Mouse (Mus musculus): ENCODE data around the gene Ppp1r35. TPM values are rescaled to one million over a fixed set of nuclear protein-coding genes. Genes with fewer than 3 reads are reported as not detected.

Ppp1r35 gene
- total RNA-seq, 2 experiments from 2014 or later = 23.5 to 28.6 TPM

GRCm38 (mm10) chr5:137777267-137777845, 1.3 kb upstream of the Ppp1r35 start:
- intact Hi-C loops (cut with DNase I) = loop anchor here (10.0 kb wide), 1 partner anchor 443 kb away; the partner anchor contains the start of gene Slc12a9
- no peak for DNase-seq (ENCODE audit: low spot score in 2 of 2)

- no peak for DNase-seq (ENCODE audit: low spot score in 2 of 2)
- intact Hi-C loops (cut with DNase I) = loop anchor here (10.0 kb wide), 1 partner anchor 444 kb away; the partner anchor contains the start of gene Slc12a9
Measured at GRCm38 (mm10) chr5:137779053-137779933, 644 bp downstream of the Ppp1r35 start.

GRCm38 (mm10) chr5:137781661-137782060, 3.0 kb downstream of the Ppp1r35 start:
- no peak for DNase-seq (ENCODE audit: low spot score in 2 of 2)
- intact Hi-C loops (cut with DNase I) = no loop called here

GRCm38 (mm10) chr5:137782776-137783522, 4.3 kb downstream of the Ppp1r35 start:
- intact Hi-C loops (cut with DNase I) = no loop called here
- no peak for DNase-seq (ENCODE audit: low spot score in 2 of 2)

- intact Hi-C loops (cut with DNase I) = no loop called here
- DNase-seq (ENCODE audit: low spot score in 2 of 2) = no peak
Measured at GRCm38 (mm10) chr5:137783901-137784540, 5.4 kb downstream of the Ppp1r35 start.

- DNase-seq (ENCODE audit: low spot score in 2 of 2) = no peak
- intact Hi-C loops (cut with DNase I) = no loop called here
Measured at GRCm38 (mm10) chr5:137784546-137784945, 5.9 kb downstream of the Ppp1r35 start.

- intact Hi-C loops (cut with DNase I) = no loop called here
Measured at GRCm38 (mm10) chr5:137785164-137786031, 6.7 kb downstream of the Ppp1r35 start.

GRCm38 (mm10) chr5:137786109-137786942, 7.7 kb downstream of the Ppp1r35 start:
- peak; percentile 99 for DNase-seq (ENCODE audit: low spot score in 2 of 2)
- intact Hi-C loops (cut with DNase I) = no loop called here

More at GRCm38 (mm10) chr5:137785164-137786031, 6.7 kb downstream of the Ppp1r35 start:
- DNase-seq (ENCODE audit: low spot score in 2 of 2) = peak; percentile 25 to 41

GRCm38 (mm10) chr5:137787151-137787928, 8.7 kb downstream of the Ppp1r35 start, which contains the start of the genes Mepce and Zcwpw1:
Gene Mepce (minus strand): TSS chr5:137787655.
Gene Zcwpw1 (plus strand): TSS chr5:137787798.
- DNase-seq (ENCODE audit: low spot score in 2 of 2) = peak; percentile 95 to 96
- intact Hi-C loops (cut with DNase I) = loop anchor here (1.0 kb wide), 2 partner anchors 186 to 374 kb away; partner anchors contain the start of genes Cops6 and Mospd3

- no peak for DNase-seq (ENCODE audit: low spot score in 2 of 2)
- intact Hi-C loops (cut with DNase I) = loop anchor here (2.0 kb wide), 1 partner anchor 91 kb away; no protein-coding TSS in a partner anchor
Measured at GRCm38 (mm10) chr5:137788171-137788570, 9.5 kb downstream of the Ppp1r35 start.

GRCm38 (mm10) chr5:137788946-137789531, 10.4 kb downstream of the Ppp1r35 start:
- no peak for DNase-seq (ENCODE audit: low spot score in 2 of 2)
- intact Hi-C loops (cut with DNase I) = loop anchor here (2.0 kb wide), 1 partner anchor 90 kb away; no protein-coding TSS in a partner anchor

- no peak for DNase-seq (ENCODE audit: low spot score in 2 of 2)
- intact Hi-C loops (cut with DNase I) = loop anchor here (10.0 kb wide), 1 partner anchor 323 kb away; the partner anchor contains the start of gene Zscan21
Measured at GRCm38 (mm10) chr5:137791553-137791952, 12.9 kb downstream of the Ppp1r35 start.

- intact Hi-C loops (cut with DNase I) = loop anchor here (10.0 kb wide), 1 partner anchor 318 kb away; the partner anchor contains the start of gene Zscan21
- no peak for DNase-seq (ENCODE audit: low spot score in 2 of 2)
Measured at GRCm38 (mm10) chr5:137796606-137797005, 18.0 kb downstream of the Ppp1r35 start.

GRCm38 (mm10) chr5:137800917-137801316, 22.3 kb downstream of the Ppp1r35 start:
- intact Hi-C loops (cut with DNase I) = no loop called here

GRCm38 (mm10) chr5:137806158-137806557, 27.5 kb downstream of the Ppp1r35 start:
- no peak for DNase-seq (ENCODE audit: low spot score in 2 of 2)
- intact Hi-C loops (cut with DNase I) = no loop called here

More at GRCm38 (mm10) chr5:137800917-137801316, 22.3 kb downstream of the Ppp1r35 start:
- no peak for DNase-seq (ENCODE audit: low spot score in 2 of 2)

GRCm38 (mm10) chr5:137808316-137808715, 29.7 kb downstream of the Ppp1r35 start:
- intact Hi-C loops (cut with DNase I) = no loop called here
- DNase-seq (ENCODE audit: low spot score in 2 of 2) = no peak
